Mouse (Mus musculus) gastrocnemius, adult 2 months (tissue): ENCODE measurements around the gene Lnx1. TPM values are rescaled to one million over a fixed set of nuclear protein-coding genes. Genes with fewer than 3 reads are reported as not detected.

Experiments
- DNase-seq: peaks from one replicate; pipeline ENCODE4 v3.0.0; 2022
- H3K27ac ChIP-seq: fragments of 200-600 bp; 2 replicates; pipeline ENCODE4 v1.8.1; 2022; ENCODE audit warnings: mild to moderate bottlenecking
- H3K4me3 ChIP-seq: fragments of 200-600 bp; 2 replicates; pipeline ENCODE4 v1.8.1; 2022; ENCODE audit warnings: mild to moderate bottlenecking, moderate library complexity
- CTCF ChIP-seq: fragments of 200-600 bp; IDR thresholded peaks from 2 replicates; pipeline ENCODE4 v1.8.1; 2022; ENCODE audit warnings: antibody characterized with exemption, mild to moderate bottlenecking, moderate library complexity
- intact Hi-C: fragments of 180-260 bp; cut with DNase I; formaldehyde crosslinking; loops from one replicate; pipeline ENCODE4 v1.15.1; 2025
- total RNA-seq, 2 experiments: library from RNA; stranded (reverse); gene quantifications; 2 replicates each; pipeline ENCODE4 v1.2.3; 2021

Lnx1 gene
- total RNA-seq, 2 experiments from 2014 or later, result 3.4 to 4.9 TPM

- Histone ChIP-seq H3K4me3 (no peak overlapping the region), H3K27ac (no peak overlapping the region)
- intact Hi-C loops, result no loop called here
- no peak for TF ChIP-seq CTCF
- no peak for DNase-seq
These were observed 99.4 kb downstream of the Lnx1 start for GRCm38 (mm10) chr5:74603306-74603705.

- H3K27ac ChIP-seq, result no peak overlapping the region
- intact Hi-C loops, result no loop called here
- TF ChIP-seq CTCF, result no peak
- no peak overlapping the region for H3K4me3 ChIP-seq
- DNase-seq, result no peak
These were observed 100.3 kb downstream of the Lnx1 start for GRCm38 (mm10) chr5:74602371-74602770.

- Histone ChIP-seq H3K27ac (no peak overlapping the region), H3K4me3 (no peak overlapping the region)
- TF ChIP-seq CTCF, result no peak
- intact Hi-C loops, result no loop called here
- no peak for DNase-seq
These were observed 100.7 kb downstream of the Lnx1 start for GRCm38 (mm10) chr5:74601965-74602364.

GRCm38 (mm10) chr5:74601171-74601570, 101.5 kb downstream of the Lnx1 start:
- no peak for TF ChIP-seq CTCF
- intact Hi-C loops, result no loop called here
- Histone ChIP-seq H3K4me3 (no peak overlapping the region), H3K27ac (no peak overlapping the region)
- no peak for DNase-seq

- Histone ChIP-seq H3K27ac (no peak overlapping the region), H3K4me3 (no peak overlapping the region)
- intact Hi-C loops, result no loop called here
- no peak for DNase-seq
- no peak for TF ChIP-seq CTCF
These were observed 102.7 kb downstream of the Lnx1 start for GRCm38 (mm10) chr5:74600010-74600409.

GRCm38 (mm10) chr5:74593147-74593546, 109.6 kb downstream of the Lnx1 start:
- TF ChIP-seq CTCF, result no peak
- Histone ChIP-seq H3K27ac (no peak overlapping the region), H3K4me3 (no peak overlapping the region)
- intact Hi-C loops, result loop anchor here (5.0 kb wide), 1 partner anchor 36 kb away; no protein-coding TSS in a partner anchor
- DNase-seq, result no peak

GRCm38 (mm10) chr5:74591413-74591812, 111.3 kb downstream of the Lnx1 start:
- peak; percentile 18; the same call in 1 of the 2 replicates for TF ChIP-seq CTCF
- Histone ChIP-seq H3K27ac (no peak overlapping the region), H3K4me3 (no peak overlapping the region)
- no peak for DNase-seq
- intact Hi-C loops, result loop anchor here (5.0 kb wide), 1 partner anchor 34 kb away; no protein-coding TSS in a partner anchor

- Histone ChIP-seq H3K27ac (no peak overlapping the region), H3K4me3 (no peak overlapping the region)
- TF ChIP-seq CTCF, result no peak
- intact Hi-C loops, result no loop called here
- no peak for DNase-seq
These were observed 113.6 kb downstream of the Lnx1 start for GRCm38 (mm10) chr5:74589133-74589532.

GRCm38 (mm10) chr5:74571767-74572166, 130.9 kb downstream of the Lnx1 start:
- no peak for TF ChIP-seq CTCF

GRCm38 (mm10) chr5:74561151-74561550, 141.6 kb downstream of the Lnx1 start:
- TF ChIP-seq CTCF, result no peak
- Histone ChIP-seq H3K4me3 (no peak overlapping the region), H3K27ac (no peak overlapping the region)
- intact Hi-C loops, result no loop called here
- peak; percentile 68 for DNase-seq

More at GRCm38 (mm10) chr5:74571767-74572166, 130.9 kb downstream of the Lnx1 start:
- no peak for DNase-seq
- no peak overlapping the region for H3K4me3 ChIP-seq
- intact Hi-C loops, result no loop called here
- no peak overlapping the region for H3K27ac ChIP-seq

- intact Hi-C loops, result no loop called here
- no peak for DNase-seq
- no peak for TF ChIP-seq CTCF
- Histone ChIP-seq H3K4me3 (no peak overlapping the region), H3K27ac (no peak overlapping the region)
These were observed 153.1 kb downstream of the Lnx1 start for GRCm38 (mm10) chr5:74549566-74549965.

GRCm38 (mm10) chr5:74545606-74546005, 157.1 kb downstream of the Lnx1 start:
- Histone ChIP-seq H3K27ac (no peak overlapping the region), H3K4me3 (no peak overlapping the region)
- no peak for TF ChIP-seq CTCF
- DNase-seq, result no peak
- intact Hi-C loops, result no loop called here

Other genes starting within 250 kb of the Lnx1 start
- 10 to 100 TPM; 10.3 to 11.7 TPM for gene Scfd2, start 171.2 kb downstream of the Lnx1 start, total RNA-seq
- gene Fip1l1, start 167.5 kb downstream of the Lnx1 start, total RNA-seq, result 10 to 100 TPM; 16.6 to 22.7 TPM